Mouse (Mus musculus) adrenal gland, adult (tissue): ENCODE data around the gene Sgcb.

Source experiments
- DNase-seq, 2 experiments: peaks; one replicate each; pipeline ENCODE4 v3.0.0; 2022 to 2023; ENCODE audit warnings: low spot score in 1 of 2; ENCODE audit not compliant: inconsistent age in 2 of 2

The Sgcb gene

GRCm38 (mm10) chr5:73585212-73586115 lies 62.1 kb downstream of the Sgcb start:
- DNase-seq: peak; percentile 81 to 90

GRCm38 (mm10) chr5:73584011-73584410 lies 63.6 kb downstream of the Sgcb start:
- DNase-seq: peak in 1 of 2 experiments; percentile 31
